Mouse (Mus musculus): Measurements from ENCODE around the gene Sptb. TPM values are rescaled to one million over a fixed set of nuclear protein-coding genes. Genes with fewer than 3 reads are reported as not detected.

The Sptb gene
- total RNA-seq, 2 experiments from 2014 or later = 58.2 to 60.5 TPM

- no peak for DNase-seq (ENCODE audit: low spot score in 2 of 2)
- intact Hi-C loops (cut with DNase I) = no loop called here
Measured at GRCm38 (mm10) chr12:76618175-76618574, 92.2 kb downstream of the Sptb start.

DNA sequence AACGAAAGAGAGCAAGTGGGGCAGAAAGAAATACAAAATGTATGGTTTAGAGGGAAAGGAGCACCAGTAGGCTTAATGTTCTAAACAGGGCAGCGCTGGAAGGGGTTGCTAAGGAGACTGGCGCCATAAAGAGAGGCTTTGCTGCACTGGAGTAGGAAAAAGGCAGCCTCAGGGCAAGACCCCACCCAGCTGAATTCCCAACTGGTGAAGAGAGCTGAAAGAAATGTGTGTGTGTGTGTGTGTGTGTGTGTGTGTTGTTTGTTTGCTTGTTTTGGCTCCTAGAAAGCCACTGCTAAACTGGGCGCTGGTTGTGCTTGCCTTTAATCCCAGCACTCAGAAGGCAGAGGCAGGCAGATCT is 94.8 kb downstream of the Sptb start:
- intact Hi-C loops (cut with DNase I) = no loop called here
- no peak for DNase-seq (ENCODE audit: low spot score in 2 of 2)

- no peak for DNase-seq (ENCODE audit: low spot score in 2 of 2)
- intact Hi-C loops (cut with DNase I) = no loop called here
Measured at GRCm38 (mm10) chr12:76614868-76615579, 95.3 kb downstream of the Sptb start.

DNA sequence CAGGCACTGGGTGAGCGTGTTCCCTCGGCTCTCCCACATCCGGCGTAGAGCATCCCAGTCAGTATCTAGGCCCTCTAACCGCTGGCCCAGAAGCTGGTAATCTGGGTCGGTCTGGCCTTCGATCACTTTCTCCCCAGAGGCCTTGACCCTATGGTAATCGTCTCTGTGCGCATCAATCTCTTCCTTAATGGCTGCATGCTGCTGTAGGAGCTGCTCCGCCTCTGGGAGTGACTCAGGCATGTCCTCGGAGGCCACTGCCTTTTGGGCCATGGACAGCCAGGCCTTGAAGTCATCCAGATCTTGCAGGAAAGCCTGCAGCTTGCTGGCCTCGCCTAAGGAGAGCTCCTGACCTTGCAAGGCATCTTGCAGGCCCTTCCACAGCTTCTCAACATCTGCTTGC is 97.7 kb downstream of the Sptb start:
- intact Hi-C loops (cut with DNase I) = no loop called here
- no peak for DNase-seq (ENCODE audit: low spot score in 2 of 2)

DNA sequence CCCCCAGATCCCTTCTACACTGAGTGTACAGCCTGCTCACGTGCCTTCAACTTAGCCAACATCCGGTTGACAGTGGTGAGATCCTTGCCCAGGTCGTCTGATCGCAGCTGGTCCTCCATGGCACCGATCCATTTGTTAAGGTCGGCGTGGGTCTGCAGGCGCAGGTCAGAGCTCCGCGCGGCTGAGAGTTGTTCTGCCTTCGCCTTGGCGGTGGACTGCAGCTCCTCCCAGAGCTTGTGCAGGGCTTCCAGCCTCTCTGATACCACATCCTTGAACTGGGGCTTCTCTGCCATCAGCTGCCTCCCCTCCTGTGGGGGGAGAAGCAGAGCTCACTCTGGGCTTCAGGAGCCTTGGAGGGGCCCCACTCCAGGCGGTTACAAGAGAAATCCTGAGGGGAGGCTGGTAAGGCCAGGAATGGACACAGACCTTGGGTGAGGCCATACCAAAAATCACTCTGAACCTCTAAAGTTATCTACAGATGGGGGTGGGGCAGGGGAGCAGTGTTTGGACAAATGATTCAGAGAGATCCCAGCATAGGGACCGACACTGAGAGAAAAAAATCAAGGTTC is 101.3 kb downstream of the Sptb start:
- intact Hi-C loops (cut with DNase I) = no loop called here
- DNase-seq (ENCODE audit: low spot score in 2 of 2) = no peak

DNA sequence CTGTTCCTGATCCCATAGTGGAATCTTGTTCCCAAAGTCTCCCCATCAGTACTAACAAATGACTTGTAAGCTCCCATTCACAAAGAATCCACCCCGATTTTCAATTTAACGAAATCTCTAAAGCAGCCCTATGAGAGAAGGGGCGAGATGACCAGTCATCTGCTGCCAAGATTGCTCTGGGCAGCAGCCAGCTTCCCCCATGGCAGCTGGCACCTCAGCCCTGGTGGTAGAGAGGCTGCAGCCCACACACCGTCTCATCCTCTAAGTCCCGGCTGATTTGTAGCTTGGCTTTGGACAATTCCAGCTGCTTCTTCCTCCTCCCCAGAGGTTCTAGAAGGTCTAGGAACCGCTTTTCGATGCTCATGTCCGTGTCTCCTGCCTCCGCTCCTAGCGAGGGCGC is 102.1 kb downstream of the Sptb start:
- DNase-seq (ENCODE audit: low spot score in 2 of 2) = no peak
- intact Hi-C loops (cut with DNase I) = no loop called here

- no peak for DNase-seq (ENCODE audit: low spot score in 2 of 2)
- intact Hi-C loops (cut with DNase I) = no loop called here
Measured at GRCm38 (mm10) chr12:76605837-76606236, 104.5 kb downstream of the Sptb start.

DNA sequence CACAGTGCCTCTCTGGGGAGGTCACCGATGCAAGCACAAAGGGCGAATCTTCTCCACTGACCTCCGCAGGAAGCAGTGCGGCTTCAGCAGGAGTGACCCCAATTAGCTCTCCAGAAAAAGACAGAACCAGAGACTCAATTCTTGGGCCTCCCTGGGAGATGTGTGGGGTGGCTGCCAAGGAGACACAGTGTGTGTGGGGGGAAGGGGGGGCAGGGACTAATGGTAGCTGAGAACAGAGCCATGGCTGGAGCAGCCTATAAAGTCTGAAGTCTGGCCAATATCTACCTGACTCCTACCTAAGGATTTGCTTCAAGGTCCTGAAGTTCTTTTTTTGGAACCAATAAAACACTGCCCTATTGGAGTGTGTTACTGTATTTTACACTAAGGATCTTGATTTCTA is 105.8 kb downstream of the Sptb start:
- intact Hi-C loops (cut with DNase I) = no loop called here
- no peak for DNase-seq (ENCODE audit: low spot score in 2 of 2)

DNA sequence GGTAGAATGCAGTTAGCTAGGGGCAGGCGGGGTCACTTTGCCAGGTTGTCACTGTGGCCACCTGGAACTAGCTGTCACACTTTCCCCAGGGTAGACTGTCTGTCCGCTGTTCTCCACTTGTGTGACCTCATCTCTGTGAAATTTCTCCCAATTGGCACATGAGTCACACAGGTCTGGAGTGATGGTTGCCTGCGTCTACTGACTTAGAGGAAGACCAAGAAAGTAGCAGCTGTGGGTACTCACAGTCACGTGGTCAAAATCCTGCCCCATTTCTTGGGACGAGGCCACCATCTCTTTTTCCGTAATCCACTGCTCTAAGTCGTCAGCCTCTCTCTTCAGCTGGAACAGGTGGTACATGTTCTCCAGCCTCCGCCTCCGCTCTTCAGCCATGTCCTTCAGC is 106.6 kb downstream of the Sptb start:
- intact Hi-C loops (cut with DNase I) = no loop called here
- DNase-seq (ENCODE audit: low spot score in 2 of 2) = no peak

DNA sequence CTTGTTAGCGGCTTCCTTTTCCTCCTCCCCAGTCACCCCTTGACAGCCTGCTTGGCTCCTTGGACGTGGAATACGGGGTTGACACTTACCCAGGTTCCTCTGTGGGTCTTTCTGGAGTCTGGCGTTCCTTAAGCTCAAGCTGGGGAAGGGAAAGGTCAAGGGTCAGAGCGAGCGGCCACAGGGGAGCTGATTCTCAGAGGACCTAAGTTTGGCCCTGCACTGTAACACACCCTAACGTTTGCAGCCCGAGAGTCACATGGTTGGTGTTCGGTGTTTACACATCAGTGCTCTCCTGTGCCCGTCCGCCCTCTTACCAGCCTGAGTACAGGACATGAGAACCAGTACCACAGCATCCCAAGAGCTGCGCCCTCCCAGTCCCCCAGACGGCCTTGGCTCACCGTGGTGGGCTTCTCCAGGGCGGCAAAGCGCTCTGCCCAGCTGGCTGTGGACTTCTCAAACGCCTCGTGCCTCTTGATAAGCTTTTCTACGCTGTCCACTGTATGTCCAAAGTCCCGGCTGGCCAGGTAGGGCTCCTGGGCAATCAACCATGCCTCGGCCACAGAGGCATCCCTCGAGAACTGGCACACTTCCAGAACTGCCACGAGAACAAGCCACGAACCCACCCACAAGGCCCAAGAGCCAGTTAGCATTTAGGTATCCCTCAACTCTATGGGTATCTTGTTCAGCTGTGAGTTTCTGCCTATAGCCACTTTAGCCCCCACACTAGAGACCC is 112.0 kb downstream of the Sptb start:
- no peak for DNase-seq (ENCODE audit: low spot score in 2 of 2)
- intact Hi-C loops (cut with DNase I) = loop anchor here (5.0 to 10.0 kb wide), 2 partner anchors 101 to 324 kb away; no protein-coding TSS in a partner anchor

DNA sequence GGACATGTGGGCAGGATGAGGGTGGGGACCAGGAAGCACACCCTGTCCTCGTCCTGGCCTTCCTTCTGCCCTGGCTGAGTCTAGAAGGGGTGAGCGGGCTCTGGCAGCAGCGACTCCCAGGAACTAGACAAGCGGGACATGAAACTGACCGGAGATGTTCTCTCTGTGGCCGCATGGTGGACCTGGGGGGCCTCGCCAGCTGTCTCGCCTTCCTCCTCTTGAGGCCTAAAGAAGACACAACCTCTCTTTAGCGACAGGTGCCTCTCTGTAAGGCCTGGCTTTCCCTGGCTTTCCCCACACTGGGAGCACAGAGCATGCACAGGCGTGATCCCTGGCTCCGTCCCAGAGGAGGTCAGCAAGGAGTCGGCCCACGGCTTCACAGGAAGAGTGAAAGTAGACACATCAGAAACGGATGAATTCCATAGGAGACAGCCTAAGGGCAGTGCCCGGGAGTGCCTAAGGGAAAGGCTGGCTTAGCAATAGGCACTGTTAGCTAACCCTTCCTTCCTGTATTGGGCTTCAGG is 112.7 kb downstream of the Sptb start:
- intact Hi-C loops (cut with DNase I) = loop anchor here (5.0 to 10.0 kb wide), 2 partner anchors 100 to 323 kb away; no protein-coding TSS in a partner anchor

DNA sequence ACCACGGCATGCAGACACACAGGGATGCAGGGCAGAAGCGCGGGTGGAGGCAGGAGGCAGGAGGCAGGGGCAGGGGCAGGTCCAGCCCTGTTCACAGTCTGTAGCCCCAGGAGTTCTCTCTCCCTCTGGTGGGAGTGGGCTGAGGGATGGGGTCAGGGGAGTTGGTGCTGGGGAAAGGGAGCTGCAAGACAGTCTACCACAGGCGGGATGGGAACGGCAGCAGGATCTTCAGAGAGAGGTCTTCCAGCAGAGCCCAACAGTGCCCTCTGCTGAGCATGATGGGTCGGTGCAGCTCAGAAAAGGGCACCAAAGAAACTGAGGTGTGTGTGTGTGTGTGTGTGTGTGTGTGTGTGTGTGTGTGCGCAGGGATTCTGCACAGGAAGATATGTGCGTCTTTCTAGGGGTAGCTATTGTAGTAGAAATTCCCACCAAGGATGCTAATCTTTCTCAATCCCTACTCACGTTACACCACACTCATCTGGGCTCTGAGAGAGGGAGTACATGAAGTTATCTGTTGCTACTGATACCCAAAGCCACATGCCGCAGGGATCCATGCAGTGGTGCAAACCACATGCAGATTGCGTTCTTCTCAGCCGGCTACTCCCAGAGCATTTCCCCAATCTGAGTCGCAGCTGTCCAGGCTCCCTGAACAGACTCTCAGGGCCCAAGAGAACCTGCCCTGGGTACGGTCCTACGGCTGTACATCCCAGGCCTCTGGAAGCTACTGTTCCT is 113.9 kb downstream of the Sptb start:
- peak; percentile 84 to 94 for DNase-seq (ENCODE audit: low spot score in 2 of 2)
- intact Hi-C loops (cut with DNase I) = loop anchor here (5.0 to 10.0 kb wide), 2 partner anchors 99 to 322 kb away; no protein-coding TSS in a partner anchor

More for the DNA sequence above, 112.7 kb downstream of the Sptb start:
- DNase-seq (ENCODE audit: low spot score in 2 of 2) = no peak

DNA sequence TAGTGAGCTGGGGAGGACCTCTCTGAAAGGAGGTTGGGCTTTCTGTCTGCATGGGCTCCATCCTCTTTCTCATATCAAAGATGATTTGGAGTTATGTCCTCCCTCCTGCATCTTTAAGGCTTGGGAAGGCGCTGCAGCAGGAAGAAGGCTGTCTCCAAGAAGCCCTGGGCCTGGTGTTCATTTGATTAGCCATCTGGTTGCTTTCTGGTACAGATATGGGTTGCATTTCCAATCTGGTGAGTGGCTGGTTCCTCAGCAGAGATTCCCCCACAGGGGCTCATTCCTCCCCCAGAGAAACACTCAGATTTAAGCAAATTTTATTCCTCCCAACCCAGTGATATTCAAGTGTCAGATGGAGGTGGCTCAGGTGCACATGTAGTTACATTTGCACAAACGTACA is 114.5 kb downstream of the Sptb start:
- intact Hi-C loops (cut with DNase I) = loop anchor here (5.0 to 10.0 kb wide), 2 partner anchors 99 to 321 kb away; no protein-coding TSS in a partner anchor
- DNase-seq (ENCODE audit: low spot score in 2 of 2) = peak; percentile 31 to 58

- no peak for DNase-seq (ENCODE audit: low spot score in 2 of 2)
- intact Hi-C loops (cut with DNase I) = loop anchor here (5.0 to 10.0 kb wide), 2 partner anchors 123 to 320 kb away; no protein-coding TSS in a partner anchor
Measured at GRCm38 (mm10) chr12:76594556-76594955, 115.8 kb downstream of the Sptb start.

GRCm38 (mm10) chr12:76593839-76594322 is 116.5 kb downstream of the Sptb start:
- peak; percentile 73 to 86 for DNase-seq (ENCODE audit: low spot score in 2 of 2)
- intact Hi-C loops (cut with DNase I) = loop anchor here (5.0 to 10.0 kb wide), 2 partner anchors 123 to 319 kb away; no protein-coding TSS in a partner anchor

- DNase-seq (ENCODE audit: low spot score in 2 of 2) = no peak
- intact Hi-C loops (cut with DNase I) = loop anchor here (5.0 to 10.0 kb wide), 2 partner anchors 124 to 318 kb away; no protein-coding TSS in a partner anchor
Measured at GRCm38 (mm10) chr12:76593254-76593653, 117.1 kb downstream of the Sptb start.

- intact Hi-C loops (cut with DNase I) = loop anchor here (5.0 to 10.0 kb wide), 2 partner anchors 125 to 317 kb away; no protein-coding TSS in a partner anchor
- DNase-seq (ENCODE audit: low spot score in 2 of 2) = peak in 1 of 2 experiments; percentile 39
Measured at GRCm38 (mm10) chr12:76592213-76592612, 118.1 kb downstream of the Sptb start.

- intact Hi-C loops (cut with DNase I) = loop anchor here (5.0 to 10.0 kb wide), 2 partner anchors 126 to 316 kb away; no protein-coding TSS in a partner anchor
- DNase-seq (ENCODE audit: low spot score in 2 of 2) = no peak
Measured at GRCm38 (mm10) chr12:76591037-76591436, 119.3 kb downstream of the Sptb start.

DNA sequence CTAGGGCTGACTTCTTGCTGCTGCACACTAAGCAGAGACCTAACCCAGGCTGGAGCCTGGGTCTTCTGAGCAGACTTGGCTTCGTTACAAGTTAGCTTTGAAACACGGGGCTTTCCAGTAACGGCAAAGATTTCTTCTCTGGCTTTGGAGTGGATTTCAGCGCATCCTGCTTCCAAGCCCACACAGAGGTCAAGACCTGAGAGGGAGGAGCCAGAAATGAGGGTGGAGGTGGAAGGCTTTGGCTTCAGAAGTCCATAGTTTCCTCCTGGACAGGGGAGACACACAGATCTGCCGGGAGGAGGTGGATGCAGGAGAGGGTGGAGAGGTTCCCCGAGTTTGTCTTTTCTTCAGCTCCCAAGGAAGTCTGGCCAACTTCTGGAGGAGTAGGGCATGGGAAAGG is 120.8 kb downstream of the Sptb start:
- no peak for DNase-seq (ENCODE audit: low spot score in 2 of 2)
- intact Hi-C loops (cut with DNase I) = no loop called here
